Mouse (Mus musculus) embryonic fibroblast, embryonic 13.5 days (primary cell): Measurements from ENCODE around the gene Ccdc32. TPM values are rescaled to one million over a fixed set of nuclear protein-coding genes. Genes with fewer than 3 reads are reported as not detected.
"Not testable (repeated sequence)": the region's sequence is repeated elsewhere in the genome, so short reads cannot be mapped to it uniquely, and the experiment has no call there.

Experiments
- H3K27ac ChIP-seq: 2 replicates; pipeline ENCODE4 v1.5.1; 2012; ENCODE audit warnings: low read length, control low read depth, inconsistent platforms; ENCODE audit not compliant: insufficient read depth
- H3K4me1 ChIP-seq: 2 replicates; pipeline ENCODE4 v1.6.1; 2011; ENCODE audit warnings: low read length; ENCODE audit not compliant: control insufficient read depth, insufficient read depth
- H3K4me3 ChIP-seq: 2 replicates; pipeline ENCODE4 v1.5.1; 2011; ENCODE audit warnings: mild to moderate bottlenecking, control low read depth, low read length; ENCODE audit not compliant: insufficient read depth
- CTCF ChIP-seq: IDR thresholded peaks from 2 replicates; pipeline ENCODE4 v1.5.1; 2011; ENCODE audit warnings: mild to moderate bottlenecking, control low read depth, low read length, moderate library complexity, borderline replicate concordance; ENCODE audit not compliant: insufficient read depth
- POLR2A ChIP-seq: IDR thresholded peaks from 2 replicates; pipeline ENCODE4 v1.6.1; 2011; ENCODE audit warnings: low read depth, mild to moderate bottlenecking, control low read depth, low read length, moderate library complexity
- polyA plus RNA-seq: library from polyadenylated mRNA; stranded (reverse); fragments of >200 nt; gene quantifications from 2 replicates; pipeline ENCODE4 v1.2.4, GENCODE M21; 2011; ENCODE audit warnings: low read depth; ENCODE audit not compliant: missing spikeins, insufficient read length

Gene Ccdc32
- polyA plus RNA-seq, 1 experiment = 12.1 TPM

DNA sequence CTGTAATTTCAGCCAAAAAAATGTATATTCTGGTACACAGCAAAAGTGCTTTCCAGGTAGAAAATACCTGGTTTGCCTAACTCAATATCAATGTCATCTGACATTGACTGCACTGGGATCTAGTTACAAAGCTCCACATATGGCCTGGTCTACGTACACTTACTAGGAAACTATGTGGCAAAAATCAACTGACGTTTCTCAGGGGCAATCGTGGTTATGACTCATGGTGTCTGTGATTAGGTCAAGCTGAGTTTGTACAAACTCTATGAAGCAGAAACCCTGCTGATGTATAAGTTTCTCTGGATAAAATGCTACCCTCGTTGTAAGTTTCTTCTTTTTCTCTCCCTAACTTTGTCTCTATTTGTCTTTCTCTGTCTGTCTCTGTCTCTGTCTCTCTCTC lies 3.0 kb upstream of the Ccdc32 start:
- H3K27ac ChIP-seq = peak overlapping the region; percentile 89
- no peak for TF ChIP-seq POLR2A
- no peak for TF ChIP-seq CTCF
- peaks cover 6% of the 10 kb centered on the region; the same call in 1 of the 2 replicates for H3K4me1 ChIP-seq
- H3K4me3 ChIP-seq = no peak overlapping the region

- TF ChIP-seq POLR2A (no peak), CTCF (no peak)
- no peak overlapping the region for H3K27ac ChIP-seq
- H3K4me1 ChIP-seq = peaks cover 6% of the 10 kb centered on the region; the same call in 1 of the 2 replicates
- no peak overlapping the region for H3K4me3 ChIP-seq
Measured at GRCm38 (mm10) chr2:119026951-119027350, 2.2 kb downstream of the Ccdc32 start.

GRCm38 (mm10) chr2:119025239-119025616 lies 4.0 kb downstream of the Ccdc32 start:
- Histone ChIP-seq H3K4me3 (no peak overlapping the region), H3K27ac (no peak overlapping the region), H3K4me1 (0 out of 2 replicates have a peak, but pooled peaks cover 2% of the 10 kb centered on the region)
- no peak for TF ChIP-seq CTCF
- TF ChIP-seq POLR2A = no peak

DNA sequence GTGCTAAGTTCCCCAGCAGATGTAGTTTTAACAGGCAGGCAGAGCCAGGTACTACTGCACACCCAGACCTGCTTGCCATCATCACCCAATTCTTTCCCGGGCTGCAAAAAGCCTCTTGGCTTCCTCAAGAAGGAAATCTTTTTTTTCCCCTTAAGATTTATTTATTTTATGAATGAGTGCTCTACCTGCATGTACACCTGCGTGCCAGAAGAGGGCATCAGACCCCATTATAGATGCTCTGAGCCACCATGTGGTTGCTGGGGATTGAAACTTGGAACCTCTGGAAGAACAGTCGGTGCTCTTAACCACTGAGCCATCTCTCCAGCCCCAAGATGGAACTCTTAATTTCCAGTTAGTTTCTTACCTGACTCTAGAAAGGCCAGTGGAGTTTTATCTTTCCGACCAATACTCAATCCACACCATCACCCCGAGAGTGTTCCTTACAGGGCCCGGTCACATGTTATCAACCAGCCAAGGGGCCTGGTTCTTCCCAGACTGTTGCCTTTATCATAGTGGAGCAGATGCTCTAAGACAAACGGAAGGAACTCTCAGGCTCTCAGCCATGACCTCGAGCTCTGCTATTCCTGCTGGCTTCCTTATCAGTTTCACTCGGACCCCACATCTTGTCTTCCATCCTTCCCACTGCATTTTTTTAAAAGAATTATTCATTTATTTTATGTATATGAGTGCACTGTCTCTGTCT lies 4.5 kb downstream of the Ccdc32 start:
- H3K4me3 ChIP-seq = no peak overlapping the region
- TF ChIP-seq POLR2A (no peak), CTCF (0 out of 2 replicates have a peak, but pooled peaks have one; percentile 12)
- H3K27ac ChIP-seq = no peak overlapping the region
- H3K4me1 ChIP-seq = 0 out of 2 replicates have a peak, but pooled peaks cover 2% of the 10 kb centered on the region

- H3K4me3 ChIP-seq = no peak overlapping the region
- TF ChIP-seq POLR2A (no peak), CTCF (no peak)
- H3K4me1 ChIP-seq = peaks cover 4% of the 10 kb centered on the region; the same call in 1 of the 2 replicates
- no peak overlapping the region for H3K27ac ChIP-seq
Measured at GRCm38 (mm10) chr2:119023154-119023660, 6.0 kb downstream of the Ccdc32 start.

DNA sequence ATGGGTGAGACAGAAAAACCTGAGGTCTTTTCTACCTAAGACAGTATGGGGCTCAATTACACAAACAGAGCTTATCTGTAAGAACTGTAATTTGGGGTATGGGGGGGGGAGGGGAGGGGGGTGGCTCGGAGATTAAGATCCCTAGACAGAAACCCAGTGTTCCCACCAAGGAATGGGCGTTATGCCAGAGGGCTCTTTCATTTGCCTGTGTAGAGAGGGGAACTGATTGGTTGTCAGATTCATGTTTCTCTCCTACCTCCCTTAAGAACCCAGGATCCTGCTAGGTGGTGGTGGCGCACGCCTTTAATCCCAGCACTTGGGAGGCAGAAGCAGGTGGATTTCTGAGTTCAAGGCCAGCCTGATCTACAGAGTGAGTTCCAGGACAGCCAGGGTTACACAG lies 9.7 kb downstream of the Ccdc32 start:
- Histone ChIP-seq H3K27ac (no peak overlapping the region), H3K4me1 (peaks cover 2% of the 10 kb centered on the region; the same call in 1 of the 2 replicates), H3K4me3 (no peak overlapping the region)
- no peak for TF ChIP-seq CTCF
- TF ChIP-seq POLR2A = no peak

DNA sequence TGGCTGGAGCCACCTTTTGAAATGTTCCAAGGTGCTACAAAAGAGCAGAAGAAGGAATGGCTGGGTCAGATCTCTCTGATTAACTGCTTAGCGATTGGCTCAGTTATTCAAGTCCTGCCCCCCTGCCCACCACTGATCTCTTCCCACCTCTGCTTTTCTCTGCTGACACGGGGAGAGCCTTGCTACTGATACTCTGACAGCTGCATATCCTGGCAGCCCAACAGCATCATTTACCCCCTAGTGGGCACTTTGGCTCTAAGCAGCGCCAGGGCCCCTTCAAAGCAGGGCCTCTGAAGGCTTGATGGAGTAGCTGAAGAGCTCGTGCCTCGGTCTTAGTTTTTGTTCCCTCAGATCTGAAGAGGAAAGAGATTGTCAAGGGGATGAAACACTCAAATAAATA lies 10.1 kb downstream of the Ccdc32 start:
- TF ChIP-seq CTCF (0 out of 2 replicates have a peak, but pooled peaks have one; percentile 9), POLR2A (no peak)
- peak overlapping the region; percentile 8; the same call in 1 of the 2 replicates for H3K27ac ChIP-seq
- H3K4me3 ChIP-seq = no peak overlapping the region
- peaks cover 2% of the 10 kb centered on the region; the same call in 1 of the 2 replicates for H3K4me1 ChIP-seq

DNA sequence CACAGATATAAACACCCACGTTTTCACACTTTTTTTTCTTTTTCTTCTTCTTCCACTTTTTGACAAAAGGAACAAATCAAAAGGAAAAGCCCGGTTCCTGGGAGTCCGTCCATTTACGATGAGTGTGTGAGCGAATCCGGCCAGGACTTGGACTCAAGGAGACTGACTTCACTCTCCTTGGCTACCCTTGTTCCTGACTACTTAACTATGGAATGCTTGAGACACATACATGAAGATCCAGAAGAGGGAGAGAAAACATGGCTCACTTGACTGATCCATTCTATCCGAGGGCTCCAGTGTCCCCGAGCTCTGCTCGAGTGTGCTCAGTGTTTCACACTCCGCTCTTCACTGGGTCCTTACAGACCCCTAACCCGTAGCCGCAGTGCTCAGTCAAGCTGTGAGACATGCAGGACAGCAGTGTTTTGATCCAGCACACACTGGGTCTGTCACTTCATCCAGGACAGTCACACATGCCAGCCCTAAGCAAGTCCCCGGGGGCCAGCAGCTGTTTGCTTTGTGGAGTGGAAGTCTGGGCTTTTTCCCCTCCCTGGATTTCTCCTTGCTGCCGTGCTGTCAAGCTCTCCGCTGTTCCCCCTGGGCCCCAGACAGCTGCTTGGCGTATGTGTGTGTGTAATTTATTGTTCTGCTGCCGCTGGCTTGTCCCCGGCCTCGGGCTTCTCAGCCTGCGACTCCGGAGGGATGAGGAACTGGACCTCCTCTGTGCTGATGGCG lies 10.6 kb downstream of the Ccdc32 start:
- TF ChIP-seq POLR2A (no peak), CTCF (no peak)
- H3K27ac ChIP-seq = peak overlapping the region; percentile 8; the same call in 1 of the 2 replicates
- peaks cover 2% of the 10 kb centered on the region; the same call in 1 of the 2 replicates for H3K4me1 ChIP-seq
- H3K4me3 ChIP-seq = no peak overlapping the region

- Histone ChIP-seq H3K4me3 (no peak overlapping the region), H3K27ac (no peak overlapping the region), H3K4me1 (peaks cover 2% of the 10 kb centered on the region; the same call in 1 of the 2 replicates)
- TF ChIP-seq POLR2A (no peak), CTCF (no peak)
Measured at GRCm38 (mm10) chr2:119017647-119018046, 11.5 kb downstream of the Ccdc32 start.

DNA sequence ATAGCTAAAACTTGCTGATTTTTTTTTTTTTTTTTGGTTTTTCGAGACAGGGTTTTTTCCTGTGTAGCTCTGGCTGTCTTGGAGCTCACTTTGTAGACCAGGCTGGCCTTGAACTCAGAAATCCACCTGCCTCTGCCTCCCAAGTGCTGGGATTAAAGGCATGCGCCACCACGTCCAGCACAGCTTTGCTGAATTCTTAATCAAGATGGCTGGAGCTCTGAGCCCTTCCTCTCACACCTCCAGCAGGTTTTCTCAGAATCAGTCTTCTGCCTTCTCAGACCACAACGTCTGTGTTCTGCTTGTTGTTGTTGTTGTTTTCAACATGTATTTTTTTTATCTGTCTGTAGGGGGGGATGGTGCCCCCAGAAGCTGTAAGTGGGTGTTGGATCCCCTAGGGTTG lies 12.9 kb downstream of the Ccdc32 start:
- not testable (repeated sequence) for H3K4me1 ChIP-seq, H3K4me3 ChIP-seq, H3K27ac ChIP-seq
